Mouse (Mus musculus): Measurements from ENCODE around the gene Olfr658. TPM values are rescaled to one million over a fixed set of nuclear protein-coding genes. Genes with fewer than 3 reads are reported as not detected.

The Olfr658 gene
- total and polyA plus RNA-seq, 3 experiments = not detected

- TF ChIP-seq USF1 (IDR thresholded peaks at IDR 0.05; ENCODE audit: low read depth, low read length) (peak; percentile 45; the same call in 1 of the 2 replicates), E2F4 (IDR thresholded peaks at IDR 0.05; ENCODE audit: borderline replicate concordance, low read depth, low read length) (no peak), MYB (IDR thresholded peaks at IDR 0.05; ENCODE audit: low read depth, low read length) (no peak), POLR2AphosphoS2 (IDR thresholded peaks at IDR 0.05; ENCODE audit: low read length) (no peak), ZNF384 (IDR thresholded peaks at IDR 0.05; ENCODE audit: low read depth, low read length) (no peak), USF2 (IDR thresholded peaks at IDR 0.05; ENCODE audit: borderline replicate concordance in 1 of 2, insufficient read depth in 1 of 2, low read depth in 1 of 2, low read length in 2 of 2) (no peak)
These were observed 43.9 kb downstream of the Olfr658 start (continued) for GRCm38 (mm10) chr7:104603173-104603572.

GRCm38 (mm10) chr7:104601679-104602078, 45.4 kb downstream of the Olfr658 start, which contains the start of gene Olfr655:
Olfr655 (minus strand) TSS chr7:104601779.
- Histone ChIP-seq H3K36me3 (ENCODE audit: control insufficient read depth in 1 of 2, insufficient read depth in 2 of 2, low read length in 2 of 2) (no peaks in the 10 kb centered on the region), H3K9me3 (replicated peaks; ENCODE audit: insufficient read depth, low read length) (no peaks in the 10 kb centered on the region), H3K4me1 (ENCODE audit: control insufficient read depth in 1 of 2, insufficient read depth in 2 of 2, low read length in 2 of 2) (no peaks in the 10 kb centered on the region), H3K9ac (ENCODE audit: control insufficient read depth, low read depth, low read length, poor library complexity, severe bottlenecking) (no peak within 1 kb of the TSS), H3K79me2 (ENCODE audit: control insufficient read depth, insufficient read depth, low read length, poor library complexity) (no peaks in the 10 kb centered on the region), H3K4me3 (ENCODE audit: control insufficient read depth in 1 of 2, insufficient read depth in 1 of 2, low read depth in 2 of 2, low read length in 2 of 2) (no peak within 1 kb of the TSS), H3K27ac (ENCODE audit: control insufficient read depth, low read depth, low read length) (no peak within 1 kb of the TSS), H3K27me3 (ENCODE audit: control insufficient read depth in 1 of 2, insufficient read depth in 2 of 2, low read length in 2 of 2) (no peaks in the 10 kb centered on the region)
- TF ChIP-seq ZC3H11A (IDR thresholded peaks at IDR 0.05; ENCODE audit: low read depth, low read length) = no peak
- TF ChIP-seq MEF2A (IDR thresholded peaks at IDR 0.05; ENCODE audit: extremely low read depth, insufficient replicate concordance, low read depth, low read length, poor library complexity, severe bottlenecking) = no peak
- no peak for TF ChIP-seq MXI1 (IDR thresholded peaks at IDR 0.05; ENCODE audit: low read depth, low read length)
- no peak for TF ChIP-seq NELFE (IDR thresholded peaks at IDR 0.05; ENCODE audit: low read depth, low read length)
- no peak for TF ChIP-seq ZNF384 (IDR thresholded peaks at IDR 0.05; ENCODE audit: low read depth, low read length)
- no peak for DNase-seq (ENCODE audit: low read depth, low spot score)

Other genes with a start within 250 kb of the Olfr658 start
- gene Trim30c, start 246.5 kb downstream of the Olfr658 start, total RNA-seq (2012; rRNA removed) = 0.12 and 0.13 TPM in 2 replicates
- gene Trim30c, start 246.5 kb downstream of the Olfr658 start, polyA plus RNA-seq (2012; ENCODE audit: insufficient read depth in 1 of 2, insufficient read length in 2 of 2, low read depth in 1 of 2, low replicate concordance in 2 of 2, missing spikeins in 1 of 2) = not detected
- gene Trim30a, start 182.1 kb downstream of the Olfr658 start, total RNA-seq (2012; rRNA removed) = 1.1 and 1.7 TPM in 2 replicates
- gene Trim30a, start 182.1 kb downstream of the Olfr658 start, polyA plus RNA-seq (2012; ENCODE audit: insufficient read depth in 1 of 2, insufficient read length in 2 of 2, low read depth in 1 of 2, low replicate concordance in 2 of 2, missing spikeins in 1 of 2) = under 1 TPM in 1 of 2 experiments, not detected in 1; 0.45 TPM
- not detected in 2 replicates for gene Trim30d, start 139.5 kb downstream of the Olfr658 start, total RNA-seq (2012; rRNA removed)
- not detected for gene Trim30d, start 139.5 kb downstream of the Olfr658 start, polyA plus RNA-seq (2012; ENCODE audit: insufficient read depth in 1 of 2, insufficient read length in 2 of 2, low read depth in 1 of 2, low replicate concordance in 2 of 2, missing spikeins in 1 of 2)
- gene Olfr651, start 97.2 kb downstream of the Olfr658 start, total RNA-seq (2012; rRNA removed) = not detected in 2 replicates
- not detected for gene Olfr651, start 97.2 kb downstream of the Olfr658 start, polyA plus RNA-seq (2012; ENCODE audit: insufficient read depth in 1 of 2, insufficient read length in 2 of 2, low read depth in 1 of 2, low replicate concordance in 2 of 2, missing spikeins in 1 of 2)
- not detected in 2 replicates for gene Olfr652, start 86.4 kb downstream of the Olfr658 start, total RNA-seq (2012; rRNA removed)
- gene Olfr652, start 86.4 kb downstream of the Olfr658 start, polyA plus RNA-seq (2012; ENCODE audit: insufficient read depth in 1 of 2, insufficient read length in 2 of 2, low read depth in 1 of 2, low replicate concordance in 2 of 2, missing spikeins in 1 of 2) = not detected
- not detected in 2 replicates for gene Olfr653, start 70.0 kb downstream of the Olfr658 start, total RNA-seq (2012; rRNA removed)
- not detected for gene Olfr653, start 70.0 kb downstream of the Olfr658 start, polyA plus RNA-seq (2012; ENCODE audit: insufficient read depth in 1 of 2, insufficient read length in 2 of 2, low read depth in 1 of 2, low replicate concordance in 2 of 2, missing spikeins in 1 of 2)
- not detected in 2 replicates for gene Olfr654, start 60.3 kb downstream of the Olfr658 start, total RNA-seq (2012; rRNA removed)
- gene Olfr654, start 60.3 kb downstream of the Olfr658 start, polyA plus RNA-seq (2012; ENCODE audit: insufficient read depth in 1 of 2, insufficient read length in 2 of 2, low read depth in 1 of 2, low replicate concordance in 2 of 2, missing spikeins in 1 of 2) = not detected
- gene Olfr655, start 45.5 kb downstream of the Olfr658 start, total RNA-seq (2012; rRNA removed) = not detected in 2 replicates
- gene Olfr655, start 45.5 kb downstream of the Olfr658 start, polyA plus RNA-seq (2012; ENCODE audit: insufficient read depth in 1 of 2, insufficient read length in 2 of 2, low read depth in 1 of 2, low replicate concordance in 2 of 2, missing spikeins in 1 of 2) = 1 to 10 TPM in 1 of 2 experiments, not detected in 1; 1.3 TPM
- not detected in 2 replicates for gene Olfr656, start 33.4 kb downstream of the Olfr658 start, total RNA-seq (2012; rRNA removed)
- gene Olfr656, start 33.4 kb downstream of the Olfr658 start, polyA plus RNA-seq (2012; ENCODE audit: insufficient read depth in 1 of 2, insufficient read length in 2 of 2, low read depth in 1 of 2, low replicate concordance in 2 of 2, missing spikeins in 1 of 2) = not detected
- not detected in 2 replicates for gene Olfr657, start 22.5 kb downstream of the Olfr658 start, total RNA-seq (2012; rRNA removed)
- not detected for gene Olfr657, start 22.5 kb downstream of the Olfr658 start, polyA plus RNA-seq (2012; ENCODE audit: insufficient read depth in 1 of 2, insufficient read length in 2 of 2, low read depth in 1 of 2, low replicate concordance in 2 of 2, missing spikeins in 1 of 2)
- gene Olfr659, start 19.4 kb upstream of the Olfr658 start, total RNA-seq (2012; rRNA removed) = not detected in 2 replicates
- not detected for gene Olfr659, start 19.4 kb upstream of the Olfr658 start, polyA plus RNA-seq (2012; ENCODE audit: insufficient read depth in 1 of 2, insufficient read length in 2 of 2, low read depth in 1 of 2, low replicate concordance in 2 of 2, missing spikeins in 1 of 2)
- not detected in 2 replicates for gene Olfr661, start 39.2 kb upstream of the Olfr658 start, total RNA-seq (2012; rRNA removed)
- not detected for gene Olfr661, start 39.2 kb upstream of the Olfr658 start, polyA plus RNA-seq (2012; ENCODE audit: insufficient read depth in 1 of 2, insufficient read length in 2 of 2, low read depth in 1 of 2, low replicate concordance in 2 of 2, missing spikeins in 1 of 2)
- not detected in 2 replicates for gene Usp17le, start 130.2 kb upstream of the Olfr658 start, total RNA-seq (2012; rRNA removed)
- not detected for gene Usp17le, start 130.2 kb upstream of the Olfr658 start, polyA plus RNA-seq (2012; ENCODE audit: insufficient read depth in 1 of 2, insufficient read length in 2 of 2, low read depth in 1 of 2, low replicate concordance in 2 of 2, missing spikeins in 1 of 2)
- not detected in 2 replicates for gene Usp17lb, start 195.3 kb upstream of the Olfr658 start, total RNA-seq (2012; rRNA removed)
- gene Usp17lb, start 195.3 kb upstream of the Olfr658 start, polyA plus RNA-seq (2012; ENCODE audit: insufficient read depth in 1 of 2, insufficient read length in 2 of 2, low read depth in 1 of 2, low replicate concordance in 2 of 2, missing spikeins in 1 of 2) = not detected
- not detected in 2 replicates for gene Usp17la, start 209.7 kb upstream of the Olfr658 start, total RNA-seq (2012; rRNA removed)
- gene Usp17la, start 209.7 kb upstream of the Olfr658 start, polyA plus RNA-seq (2012; ENCODE audit: insufficient read depth in 1 of 2, insufficient read length in 2 of 2, low read depth in 1 of 2, low replicate concordance in 2 of 2, missing spikeins in 1 of 2) = not detected
- not detected in 2 replicates for gene Olfr665, start 230.7 kb upstream of the Olfr658 start, total RNA-seq (2012; rRNA removed)
- not detected for gene Olfr665, start 230.7 kb upstream of the Olfr658 start, polyA plus RNA-seq (2012; ENCODE audit: insufficient read depth in 1 of 2, insufficient read length in 2 of 2, low read depth in 1 of 2, low replicate concordance in 2 of 2, missing spikeins in 1 of 2)
- not detected in 2 replicates for gene Olfr666, start 248.6 kb upstream of the Olfr658 start, total RNA-seq (2012; rRNA removed)
- gene Olfr666, start 248.6 kb upstream of the Olfr658 start, polyA plus RNA-seq (2012; ENCODE audit: insufficient read depth in 1 of 2, insufficient read length in 2 of 2, low read depth in 1 of 2, low replicate concordance in 2 of 2, missing spikeins in 1 of 2) = not detected

Data from MEL (cell line).